13 mouse cellular contexts compared by ENCODE assay signal in the genomic region with DNA sequence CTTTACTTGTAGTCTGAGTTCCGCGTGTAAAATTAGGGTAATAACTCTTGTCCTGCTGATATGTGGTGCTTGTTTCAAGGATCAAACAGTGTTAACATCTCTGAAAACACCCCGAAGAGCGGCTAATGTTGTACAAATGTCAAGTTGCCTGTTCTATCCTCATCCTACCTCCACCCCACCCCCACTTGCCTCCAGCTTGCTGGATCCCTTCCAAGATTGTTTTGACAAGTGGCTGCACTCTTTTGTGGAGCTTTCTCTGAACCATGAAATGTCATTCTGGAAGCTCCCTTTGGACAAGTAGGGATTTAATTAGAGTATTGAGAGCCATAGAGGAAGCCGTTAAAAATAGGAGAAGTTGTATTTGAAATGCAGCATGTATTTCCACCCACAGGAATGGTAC. TPM values are rescaled to one million over a fixed set of nuclear protein-coding genes. Genes with fewer than 3 reads are reported as not detected.
DNase-seq lines count a peak whose midpoint lies in the region; ATAC-seq lines count a peak whose summit lies in the region.
"Had no signal": no experiment of that assay in that cellular context is flagged by ENCODE, and none has a peak within 500 bp of the region (broad histone marks: within the 10 kb centered on the region; RNA-seq: fewer than 3 reads in every experiment).

No protein-coding gene starts in this region.

- peaks cover 45% of the 10 kb centered on the region for H3K36me3 ChIP-seq in kidney, embryonic 15.5 days
- no peaks in the 10 kb centered on the region for H3K36me3 ChIP-seq in forebrain, embryonic 11.5 days (ENCODE audit: control insufficient read depth, insufficient read depth, low read length)

- 26% methylated on average over 5 of the region's 5 CpGs for WGBS in kidney, embryonic 15.5 days
- 39% methylated on average over 5 of the region's 5 CpGs for WGBS in forebrain, embryonic 11.5 days

- no peaks in the 10 kb centered on the region for H3K9me3 ChIP-seq in kidney, embryonic 15.5 days (replicated peaks)
- no peaks in the 10 kb centered on the region for H3K9me3 ChIP-seq in forebrain, embryonic 11.5 days (ENCODE audit: control insufficient read depth, low read length)

- ATAC-seq in kidney, embryonic 15.5 days (replicated peaks; ENCODE audit: low FRiP score): no peak
- peak; percentile 45; the same call in 1 of the 2 replicates for ATAC-seq in forebrain, embryonic 11.5 days (replicated peaks; ENCODE audit: low FRiP score)
- ATAC-seq: liver, postnatal 0 days had no signal

- DNase-seq in heart, adult 11 months: peak; percentile 64
- no peak for DNase-seq in heart, adult 18-20 months
- peak; percentile 44 for DNase-seq in kidney, postnatal 10 days
- no peak for DNase-seq in forebrain, embryonic 11.5 days (ENCODE audit: low spot score)
- peak; percentile 37 to 54 for DNase-seq in kidney, postnatal 4 days
- no peak for DNase-seq in right cerebral cortex, adult 18-20 months
- DNase-seq: liver, postnatal 0 days; lung, postnatal 36 days; right cerebral cortex, postnatal 25 days had no signal

- no peak overlapping the region for H3K9ac ChIP-seq in kidney, embryonic 15.5 days
- no peak overlapping the region for H3K9ac ChIP-seq in forebrain, embryonic 11.5 days (ENCODE audit: low read length)
- H3K9ac ChIP-seq: liver, postnatal 0 days had no signal

- peaks cover 13% of the 10 kb centered on the region for H3K4me1 ChIP-seq in kidney, embryonic 15.5 days
- peaks cover 7% of the 10 kb centered on the region; the same call in 1 of the 2 replicates for H3K4me1 ChIP-seq in forebrain, embryonic 11.5 days (replicated peaks; ENCODE audit: control insufficient read depth, insufficient read depth, low read length)

- H3K4me2 ChIP-seq in kidney, embryonic 15.5 days: no peak overlapping the region
- H3K4me2 ChIP-seq in forebrain, embryonic 11.5 days (ENCODE audit: low read depth, low read length, severe bottlenecking): no peak overlapping the region

- H3K27me3 ChIP-seq in kidney, embryonic 15.5 days: no peaks in the 10 kb centered on the region
- H3K27me3 ChIP-seq in forebrain, embryonic 11.5 days (ENCODE audit: control insufficient read depth, insufficient read depth, low read length): no peaks in the 10 kb centered on the region

- no peak overlapping the region for H3K4me3 ChIP-seq in kidney, embryonic 15.5 days (replicated peaks)
- H3K4me3 ChIP-seq in forebrain, embryonic 11.5 days (ENCODE audit: low read depth, low read length): no peak overlapping the region
- H3K4me3 ChIP-seq: erythroblast, embryonic 14.5 days; layer of hippocampus, adult 2 months; left cerebral cortex, adult 2 months had no signal

- no peak overlapping the region for H3K27ac ChIP-seq in kidney, embryonic 15.5 days
- no peak overlapping the region for H3K27ac ChIP-seq in forebrain, embryonic 11.5 days (ENCODE audit: low read depth, low read length)
- H3K27ac ChIP-seq: layer of hippocampus, adult 2 months; left cerebral cortex, adult 2 months had no signal

RNA-seq across cellular contexts. Expression of gene F11r, which starts 22.5 kb away (rescaled TPM):
- total RNA-seq in heart, adult 18-20 months (2021): 10 to 100 TPM; 33.3 to 34.1 TPM
- 137 TPM in 2 replicates for polyA plus RNA-seq in kidney, embryonic 15.5 days (2015; fragmentation: Nextera tagmentation; extraction: Ambion mirVana)
- 12.8 and 13.4 TPM in 2 replicates for polyA plus RNA-seq in forebrain, embryonic 11.5 days (2014; fragmentation: Nextera tagmentation; extraction: Ambion mirVana)
- polyA plus RNA-seq: erythroblast, embryonic 14.5 days had no signal

RNA-seq across cellular contexts. Expression of gene Tstd1, which starts 41.1 kb away (rescaled TPM):
- 1 to 10 TPM in 1 of 2 experiments, not detected in 1; 1.6 TPM for total RNA-seq in heart, adult 18-20 months (2021)
- polyA plus RNA-seq in kidney, embryonic 15.5 days (2015; fragmentation: Nextera tagmentation; extraction: Ambion mirVana): 6.8 and 7.5 TPM in 2 replicates
- 4.1 and 5.6 TPM in 2 replicates for polyA plus RNA-seq in forebrain, embryonic 11.5 days (2014; fragmentation: Nextera tagmentation; extraction: Ambion mirVana)
- polyA plus RNA-seq: erythroblast, embryonic 14.5 days had no signal

RNA-seq across cellular contexts. Expression of gene Alyref2, which starts 43.5 kb away (rescaled TPM):
- total RNA-seq in heart, adult 18-20 months (2021): 1 to 10 TPM; 1.6 to 2.6 TPM
- polyA plus RNA-seq in kidney, embryonic 15.5 days (2015; fragmentation: Nextera tagmentation; extraction: Ambion mirVana): 11.2 and 13.7 TPM in 2 replicates
- polyA plus RNA-seq in forebrain, embryonic 11.5 days (2014; fragmentation: Nextera tagmentation; extraction: Ambion mirVana): 12.5 and 13.5 TPM in 2 replicates

RNA-seq across cellular contexts. Expression of gene Usf1, which starts 48.7 kb away (rescaled TPM):
- total RNA-seq in heart, adult 18-20 months (2021): 10 to 100 TPM; 40.1 to 42.5 TPM
- polyA plus RNA-seq in kidney, embryonic 15.5 days (2015; fragmentation: Nextera tagmentation; extraction: Ambion mirVana): 71.2 and 90.9 TPM in 2 replicates
- polyA plus RNA-seq in forebrain, embryonic 11.5 days (2014; fragmentation: Nextera tagmentation; extraction: Ambion mirVana): 152 and 170 TPM in 2 replicates

Comparison
In these comparisons a context has a peak if more than half of its experiments do, and no peak if none do; other contexts are left out.
1. DNase-seq: peak in heart, adult 11 months (single experiment), kidney, postnatal 10 days (single experiment) and kidney, postnatal 4 days (2 of 2); none in heart, adult 18-20 months (0 of 2), forebrain, embryonic 11.5 days (single experiment) and right cerebral cortex, adult 18-20 months (single experiment).